Mouse (Mus musculus) megakaryocyte, adult 5-6 weeks (primary cell): ENCODE data around the gene Cmss1. TPM values are rescaled to one million over a fixed set of nuclear protein-coding genes. Genes with fewer than 3 reads are reported as not detected.

Source experiments
- ATAC-seq: 2 replicates; pipeline ENCODE4 v1.8.0; 2016; ENCODE audit warnings: mild to moderate bottlenecking, inconsistent platforms; ENCODE audit not compliant: poor library complexity, severe bottlenecking
- total RNA-seq, 2 experiments: library from RNA; stranded (forward) in 1 of 2; stranded (reverse) in 1 of 2; fragments of 153-499, 151-499 nt in 1 of 2; fragments of 221-1000, 200-1000 nt in 1 of 2; gene quantifications; 2 replicates each; pipeline versions ENCODE4 v1.2.3 to v1.2.4; 2015 to 2017

The Cmss1 gene
- total RNA-seq, 2 experiments from 2014 or later = 4.6 to 18.0 TPM

- ATAC-seq = no peak
These were observed 126.9 kb downstream of the Cmss1 start for GRCm38 (mm10) chr16:57479776-57480175.

- no peak for ATAC-seq
These were observed 128.2 kb downstream of the Cmss1 start for GRCm38 (mm10) chr16:57478451-57478850.

DNA sequence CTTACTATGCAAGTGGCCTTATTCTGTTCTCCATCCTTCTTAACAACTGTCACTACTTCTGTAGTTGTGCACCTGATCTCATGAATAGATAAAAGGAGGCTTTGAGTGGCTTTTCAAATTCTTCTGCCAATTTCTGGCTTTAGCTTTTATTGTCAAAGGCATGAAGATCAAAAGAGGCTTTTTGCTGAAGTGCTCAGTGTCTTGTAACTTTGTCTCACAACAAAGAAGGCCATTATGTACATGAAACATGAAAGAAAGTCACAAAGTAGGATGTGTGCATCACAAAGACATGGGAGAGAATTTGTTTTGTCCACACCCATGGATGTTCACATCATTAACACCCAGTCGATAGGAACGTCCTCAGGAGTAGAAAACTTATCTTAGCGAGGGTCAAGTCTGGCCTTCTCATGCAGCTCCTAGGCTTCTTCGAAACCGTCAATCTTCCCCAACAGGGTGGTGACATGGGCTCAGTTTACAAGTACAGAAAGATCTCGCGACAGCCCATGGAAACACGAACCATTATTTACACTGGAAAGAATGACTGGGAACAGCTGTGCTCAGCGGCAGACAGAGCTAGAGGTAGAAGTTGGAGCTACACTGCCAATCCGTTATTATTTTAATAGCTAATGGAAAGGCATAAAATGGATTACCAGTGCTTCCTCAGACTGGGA, 133.1 kb downstream of the Cmss1 start:
- no peak for ATAC-seq

- peak; percentile 77 for ATAC-seq
These were observed 135.6 kb downstream of the Cmss1 start for GRCm38 (mm10) chr16:57471071-57471470.

DNA sequence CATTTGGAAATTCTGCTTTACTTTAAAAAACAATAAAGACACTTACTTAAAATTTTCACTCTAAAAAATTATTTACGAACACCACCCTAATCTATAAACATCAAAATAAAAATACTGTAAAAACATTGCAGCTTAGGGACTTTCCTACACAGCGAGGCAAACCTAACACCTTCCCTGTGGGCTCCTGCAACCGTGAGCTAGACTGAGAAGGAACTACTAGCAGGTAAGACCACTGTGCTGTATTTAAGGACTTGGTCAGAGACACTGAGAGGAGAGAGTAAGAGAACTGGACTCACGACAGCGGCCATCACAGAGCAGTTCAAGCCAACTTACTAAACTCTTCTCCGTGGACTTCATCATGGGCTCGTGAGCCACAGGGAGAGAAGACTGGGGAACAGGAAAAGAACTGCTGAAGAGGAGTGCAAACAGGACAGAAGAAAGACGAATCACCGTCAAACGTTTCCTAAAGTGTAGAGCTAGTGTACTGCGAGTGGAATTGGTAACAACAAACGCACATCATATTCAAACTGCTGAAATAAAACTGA, 136.3 kb downstream of the Cmss1 start:
- ATAC-seq = 0 out of 2 replicates have a peak, but pooled peaks have one; percentile 29

- no peak for ATAC-seq
These were observed 136.8 kb downstream of the Cmss1 start for GRCm38 (mm10) chr16:57469869-57470268.

DNA sequence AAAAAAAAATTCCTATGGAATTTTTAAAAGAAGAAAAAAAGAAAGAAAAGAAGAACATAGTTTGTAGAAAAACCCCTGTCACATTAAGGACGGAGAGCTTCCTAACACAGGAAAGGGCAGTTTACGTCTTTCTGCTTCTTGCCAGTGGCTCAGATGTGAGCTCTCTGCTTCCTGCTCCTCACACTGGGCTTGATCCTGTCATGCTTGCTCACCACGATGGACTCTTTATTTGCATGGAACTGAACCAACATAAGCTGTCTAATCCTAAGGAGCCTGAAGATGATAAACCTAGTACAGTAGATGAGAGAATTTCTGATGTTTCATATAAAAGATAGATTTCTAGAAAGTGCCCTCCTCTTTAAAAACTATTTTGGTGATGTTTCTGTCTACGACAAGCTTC, 137.4 kb downstream of the Cmss1 start:
- no peak for ATAC-seq

DNA sequence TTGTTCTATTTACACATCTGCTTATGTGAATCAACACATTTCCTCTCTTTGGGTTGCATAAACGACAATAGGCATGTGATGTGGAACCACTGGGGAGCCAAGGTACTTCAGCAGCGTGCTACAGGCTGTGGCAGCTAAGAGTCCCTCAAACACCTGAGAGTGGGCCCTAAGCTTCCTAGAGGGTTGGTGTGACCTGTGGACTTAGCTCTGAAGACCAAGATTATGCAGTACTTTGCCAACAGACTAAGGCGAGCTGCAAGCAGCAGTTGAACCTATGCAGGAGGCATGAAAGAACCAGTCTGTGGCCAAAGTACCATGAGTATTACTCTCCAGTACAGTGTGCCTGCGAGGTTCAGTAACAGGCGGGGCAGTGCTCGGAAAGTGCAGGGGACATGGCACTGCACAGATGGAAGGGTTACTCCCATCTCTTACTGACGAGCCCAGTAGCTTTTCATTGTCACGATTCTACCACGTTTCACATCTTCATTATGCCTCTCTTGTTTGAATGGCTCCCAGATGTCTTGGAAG, 141.2 kb downstream of the Cmss1 start:
- ATAC-seq = no peak

GRCm38 (mm10) chr16:57456003-57456402, 150.7 kb downstream of the Cmss1 start:
- ATAC-seq = no peak

GRCm38 (mm10) chr16:57455573-57455972, 151.1 kb downstream of the Cmss1 start:
- ATAC-seq = no peak

DNA sequence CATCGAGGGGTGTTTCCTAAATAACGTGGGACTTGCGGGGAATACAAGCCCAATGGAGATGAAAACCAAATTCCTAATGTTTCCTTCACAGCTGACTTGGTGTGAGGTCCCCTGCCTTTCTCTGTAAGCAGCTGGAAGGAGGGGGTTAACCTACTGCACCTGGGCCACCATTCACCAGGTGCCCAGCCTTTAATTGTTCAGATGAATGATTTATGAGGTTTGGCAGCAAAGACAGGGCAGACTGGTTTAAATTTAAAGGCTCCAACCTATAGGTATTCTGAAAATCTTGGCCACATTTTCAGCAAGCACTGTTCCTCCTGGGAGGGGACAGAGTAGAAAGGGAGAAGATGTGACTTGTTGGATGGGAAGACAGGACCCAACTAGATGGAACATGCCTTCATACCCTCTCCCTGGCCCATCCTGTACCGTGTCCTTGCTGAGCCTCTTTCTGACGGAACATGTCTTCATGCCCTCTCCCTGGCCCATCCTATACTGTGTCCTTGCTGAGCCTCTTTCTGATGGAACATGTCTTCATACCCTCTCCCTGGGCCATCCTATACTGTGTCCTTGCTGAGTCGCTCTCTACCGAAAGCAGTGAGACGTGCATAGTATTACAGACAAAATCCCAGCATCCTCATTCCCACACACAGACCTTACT, 152.4 kb downstream of the Cmss1 start:
- ATAC-seq = no peak

GRCm38 (mm10) chr16:57453009-57453408, 153.7 kb downstream of the Cmss1 start:
- no peak for ATAC-seq

DNA sequence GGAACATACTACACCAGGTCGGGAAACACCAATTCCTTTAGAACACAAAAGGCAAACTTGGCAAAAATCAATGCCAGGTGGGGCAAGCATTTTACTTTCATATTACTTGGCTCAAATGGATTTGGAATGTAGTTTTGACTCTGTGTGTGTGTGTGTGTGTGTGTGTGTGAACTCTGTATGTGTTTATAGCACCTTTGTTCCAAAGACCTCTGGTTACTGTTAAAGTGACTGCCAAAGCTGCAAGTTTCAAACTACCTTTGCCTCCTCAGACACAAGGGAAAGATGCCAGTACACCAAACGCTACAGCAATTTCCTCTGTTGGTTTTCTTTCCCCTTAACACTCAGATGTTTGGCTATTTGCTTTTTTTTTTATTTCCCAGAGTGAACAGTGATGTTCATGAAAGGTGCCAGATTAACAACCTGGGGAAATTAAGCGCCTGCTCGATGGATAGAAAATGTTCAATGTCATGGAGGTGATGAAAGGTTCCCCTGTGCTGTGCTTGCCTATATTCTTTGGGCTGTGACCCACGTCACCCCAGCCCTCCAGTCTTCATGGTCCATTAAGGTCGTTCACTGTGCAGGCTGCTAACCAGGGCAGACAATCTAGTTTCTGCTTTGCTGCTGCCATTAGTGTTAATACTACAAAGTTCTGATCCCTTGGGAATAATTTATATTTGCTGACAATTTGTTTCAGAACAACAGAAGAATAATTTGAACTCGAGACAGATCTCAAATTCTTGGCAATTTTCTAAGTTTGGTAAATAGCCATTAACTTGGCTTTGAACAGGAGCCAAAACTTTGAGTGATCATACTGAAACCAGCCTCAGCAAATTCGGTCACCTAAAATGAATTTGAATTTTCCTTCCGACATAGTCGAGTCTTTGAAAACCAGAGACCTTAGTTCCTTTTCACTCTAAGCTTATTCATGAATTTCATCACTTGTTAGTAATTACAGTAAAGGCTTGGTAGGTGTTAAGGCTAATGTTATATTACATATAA, 161.3 kb downstream of the Cmss1 start:
- no peak for ATAC-seq

GRCm38 (mm10) chr16:57440706-57441437, 165.8 kb downstream of the Cmss1 start:
- no peak for ATAC-seq

- ATAC-seq = no peak
These were observed 167.5 kb downstream of the Cmss1 start for GRCm38 (mm10) chr16:57439206-57439605.

GRCm38 (mm10) chr16:57438288-57438685, 168.4 kb downstream of the Cmss1 start:
- ATAC-seq = no peak

GRCm38 (mm10) chr16:57437523-57438287, 169.0 kb downstream of the Cmss1 start:
- no peak for ATAC-seq

- peak; percentile 77 for ATAC-seq
These were observed 172.0 kb downstream of the Cmss1 start for GRCm38 (mm10) chr16:57434640-57435039.

DNA sequence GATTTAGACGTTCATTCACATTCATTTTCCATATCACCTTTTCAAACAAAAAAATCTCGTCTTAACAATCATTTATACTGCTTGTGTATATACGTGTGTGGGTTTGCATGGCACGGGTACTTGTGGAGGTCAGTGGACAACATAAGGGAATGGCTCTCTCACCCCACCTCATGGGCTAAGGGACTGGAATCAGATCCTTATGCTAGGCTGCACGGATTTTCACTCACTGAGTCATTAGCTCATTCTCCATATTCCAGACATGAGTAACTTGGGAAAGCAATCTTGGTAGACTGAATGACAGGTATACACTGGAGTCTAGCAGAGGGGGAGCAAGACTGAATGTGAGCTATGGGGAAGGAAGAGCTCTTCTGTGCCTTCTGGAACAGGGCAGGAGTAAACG, 173.0 kb downstream of the Cmss1 start:
- no peak for ATAC-seq
